Mouse (Mus musculus) adrenal gland, postnatal 25 days (tissue): ENCODE results near the gene D6Ertd527e. TPM values are rescaled to one million over a fixed set of nuclear protein-coding genes. Genes with fewer than 3 reads are reported as not detected.
"Not testable (repeated sequence)": the region's sequence is repeated elsewhere in the genome, so short reads cannot be mapped to it uniquely, and the experiment has no call there.

Source experiments
- DNase-seq: peaks from one replicate; pipeline ENCODE4 v3.0.0; 2021; ENCODE audit warnings: mixed read lengths
- long read RNA-seq: library from polyadenylated mRNA; stranded (forward); transcript quantifications from one replicate; pipeline ENCODE4 v2.0.0, GENCODE M21; 2021
- total RNA-seq: library from RNA; stranded (reverse); gene quantifications from 2 replicates; pipeline ENCODE4 v1.2.3, GENCODE M21; 2021

D6Ertd527e gene
- 0.15 TPM in 1 of 2 replicates, not detected in the other for total RNA-seq
- long read RNA-seq = 0 reads

- DNase-seq = no peak
Observed at GRCm38 (mm10) chr6:87104123-87104796, at the start of gene D6Ertd527e. D6Ertd527e (plus strand) TSS chr6:87104746.

DNA sequence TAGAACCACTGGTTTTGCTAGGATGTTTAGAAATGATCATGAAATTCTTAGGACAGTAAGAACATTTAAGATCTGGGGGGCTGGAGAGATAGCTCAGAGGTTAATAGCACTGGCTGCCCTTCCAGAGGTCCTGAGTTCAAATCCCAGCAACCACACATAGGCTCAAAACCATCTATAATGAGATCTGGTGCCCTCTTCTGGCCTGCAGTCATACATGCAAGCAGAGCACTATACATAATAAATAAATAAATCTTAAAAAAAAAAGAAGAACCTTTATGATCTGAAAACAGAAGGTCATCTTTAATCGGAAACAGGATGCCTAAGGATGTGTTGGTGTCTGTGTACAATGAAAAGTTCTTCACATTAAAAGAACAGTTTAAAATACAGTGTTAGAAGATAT, 44.8 kb upstream of the D6Ertd527e start:
- DNase-seq = no peak

DNA sequence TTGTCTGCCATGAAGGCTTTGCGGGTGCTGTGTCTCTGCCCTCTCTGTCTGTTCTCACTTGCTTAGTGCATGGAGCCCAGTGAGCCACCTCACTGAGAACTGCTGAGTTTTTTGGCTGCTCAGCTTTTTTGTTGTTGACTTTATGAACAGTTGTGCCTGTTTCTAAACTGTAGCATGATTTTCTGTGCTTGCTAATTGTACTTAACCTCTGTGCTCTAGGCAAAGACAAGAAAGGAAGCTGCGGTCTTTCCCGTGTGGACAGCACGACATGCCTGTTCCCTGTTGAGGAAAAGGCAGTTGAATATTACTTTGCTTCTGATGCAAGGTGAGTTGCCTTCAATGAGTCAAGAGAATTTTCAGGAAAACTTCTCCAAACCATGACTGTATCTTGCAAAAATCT, 41.0 kb upstream of the D6Ertd527e start:
- DNase-seq = no peak

DNA sequence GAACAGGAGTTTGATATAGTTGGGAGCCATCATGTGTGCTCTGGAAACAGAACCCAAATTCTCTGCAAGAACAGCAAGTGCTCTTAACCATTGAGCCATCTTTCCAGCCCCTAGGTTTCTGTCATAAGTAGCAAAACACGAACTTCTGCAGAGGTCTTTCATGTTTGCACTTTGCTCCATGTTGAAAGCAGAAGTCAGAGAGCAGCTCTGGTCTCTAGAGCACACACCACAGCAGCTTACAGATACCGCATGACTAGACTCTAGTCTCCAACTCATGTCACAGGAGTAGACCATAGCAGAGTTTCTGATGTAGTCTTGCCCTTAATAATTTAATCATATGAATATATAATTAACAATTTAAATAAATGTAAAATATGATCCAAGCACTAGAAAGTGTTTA, 36.3 kb upstream of the D6Ertd527e start:
- no peak for DNase-seq

GRCm38 (mm10) chr6:87069195-87069900, 35.2 kb upstream of the D6Ertd527e start:
- no peak for DNase-seq

DNA sequence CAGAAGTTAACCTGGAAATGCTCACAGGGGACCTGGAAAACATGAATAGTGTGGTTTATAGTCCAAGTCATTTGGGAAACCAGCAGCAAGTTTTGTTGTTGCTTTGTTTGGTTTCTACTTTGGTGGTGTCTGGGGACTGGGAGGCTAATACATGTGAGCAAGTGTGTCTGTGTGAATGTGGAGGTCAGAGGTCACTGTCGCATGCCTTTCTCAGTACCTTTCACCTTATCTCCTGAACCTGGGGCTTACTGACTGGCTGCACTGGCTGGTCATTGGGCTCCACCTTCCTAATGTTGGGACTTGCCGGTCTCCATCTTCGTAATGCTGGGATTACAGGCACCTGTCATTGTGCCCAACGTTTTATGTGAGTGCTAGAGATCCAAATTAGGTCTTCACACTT, 33.9 kb upstream of the D6Ertd527e start:
- no peak for DNase-seq

GRCm38 (mm10) chr6:87072759-87073158, 31.8 kb upstream of the D6Ertd527e start:
- no peak for DNase-seq

DNA sequence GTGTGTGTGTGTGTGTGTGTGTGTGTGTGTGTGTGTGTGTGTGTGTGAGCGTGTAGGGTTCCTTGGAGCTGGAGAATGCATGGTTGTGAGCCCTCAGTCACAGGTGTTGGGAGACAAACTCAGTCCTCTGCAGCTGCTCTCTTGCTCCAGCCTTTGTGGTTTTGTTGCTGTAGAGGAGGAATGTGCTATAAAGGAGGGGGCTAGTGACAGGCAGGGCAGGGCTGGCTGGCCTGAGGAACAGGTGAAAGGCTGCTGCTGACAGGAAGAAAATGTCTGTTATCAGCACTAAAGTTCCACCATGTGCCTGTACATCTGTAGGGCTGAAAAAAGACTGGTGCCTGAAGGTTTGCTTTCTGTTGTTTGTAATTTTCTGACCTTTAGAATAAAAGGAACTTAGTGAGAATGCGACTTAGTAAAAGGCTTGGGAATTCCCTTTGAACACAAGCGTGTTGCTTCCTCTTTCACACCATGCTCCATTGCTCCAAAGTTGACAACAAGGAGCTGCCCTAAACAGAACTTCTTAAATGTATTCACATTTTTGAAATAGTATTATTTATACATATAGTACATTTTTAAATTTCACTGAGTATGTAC, 29.4 kb upstream of the D6Ertd527e start:
- DNase-seq = no peak

DNA sequence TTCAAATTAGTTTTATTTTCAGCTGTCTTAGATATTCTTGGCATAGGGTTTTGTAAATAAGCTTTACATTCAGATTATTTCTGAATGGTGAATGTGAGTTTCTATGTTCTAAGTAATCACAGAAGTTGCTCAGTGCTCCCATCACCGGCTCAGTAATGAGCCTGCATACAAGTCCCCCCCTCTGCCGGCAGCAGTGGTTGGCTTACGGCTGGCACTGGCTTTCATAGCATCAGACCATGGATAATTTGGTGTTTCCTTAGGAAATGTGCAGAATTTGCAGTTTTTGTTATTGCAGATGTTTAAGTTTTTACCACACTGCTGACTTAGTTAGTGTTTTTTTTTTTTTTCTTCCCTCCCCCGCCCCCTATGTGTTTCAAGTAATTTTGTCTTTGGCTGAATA, 25.1 kb upstream of the D6Ertd527e start:
- DNase-seq = no peak

- DNase-seq = no peak
Observed at GRCm38 (mm10) chr6:87085026-87085425, 19.5 kb upstream of the D6Ertd527e start.

DNA sequence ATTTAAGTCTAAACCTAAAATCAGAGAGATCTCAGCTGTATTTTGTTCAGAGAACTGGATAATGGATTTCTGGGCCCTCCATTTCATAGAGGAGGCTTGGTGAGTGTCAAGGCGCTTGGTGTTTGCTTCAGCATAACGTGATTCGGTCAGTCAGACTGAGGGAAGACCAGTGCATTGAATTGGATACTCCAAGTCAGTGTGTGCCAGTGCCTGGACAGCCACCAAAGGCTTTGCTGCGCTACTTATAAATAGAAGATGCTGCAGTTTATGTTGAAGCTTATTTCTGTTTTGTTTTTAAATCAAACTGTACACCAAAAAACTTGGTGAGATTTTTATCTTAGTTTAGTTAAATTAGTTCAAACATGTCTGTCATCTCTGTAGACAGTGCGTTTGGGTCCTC, 16.2 kb upstream of the D6Ertd527e start:
- DNase-seq = no peak

DNA sequence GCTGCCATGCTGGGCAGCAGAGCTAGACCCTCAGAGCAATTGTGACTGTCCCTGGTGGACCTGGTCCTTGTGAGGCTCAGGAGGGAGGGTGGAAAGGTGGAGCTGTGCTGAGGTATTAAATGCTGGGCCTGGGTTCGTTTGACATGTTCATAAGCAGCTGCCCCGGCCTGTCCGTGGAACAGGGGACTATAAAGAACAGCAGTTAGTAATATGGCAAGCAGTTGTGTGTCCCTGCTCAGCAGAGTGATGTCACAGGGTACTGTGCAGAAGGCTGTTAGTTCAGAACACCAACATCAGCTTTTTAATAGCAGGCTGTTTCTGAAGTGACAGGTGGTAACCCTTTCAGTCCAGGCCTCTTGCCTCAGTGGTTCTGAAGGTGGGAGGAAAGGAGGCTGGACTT, 13.7 kb upstream of the D6Ertd527e start:
- DNase-seq = no peak

- DNase-seq = no peak
Observed at GRCm38 (mm10) chr6:87092476-87092875, 12.1 kb upstream of the D6Ertd527e start.

GRCm38 (mm10) chr6:87093631-87094030, 10.9 kb upstream of the D6Ertd527e start:
- not testable (repeated sequence) for DNase-seq

GRCm38 (mm10) chr6:87099261-87099660, 5.3 kb upstream of the D6Ertd527e start:
- DNase-seq = no peak

DNA sequence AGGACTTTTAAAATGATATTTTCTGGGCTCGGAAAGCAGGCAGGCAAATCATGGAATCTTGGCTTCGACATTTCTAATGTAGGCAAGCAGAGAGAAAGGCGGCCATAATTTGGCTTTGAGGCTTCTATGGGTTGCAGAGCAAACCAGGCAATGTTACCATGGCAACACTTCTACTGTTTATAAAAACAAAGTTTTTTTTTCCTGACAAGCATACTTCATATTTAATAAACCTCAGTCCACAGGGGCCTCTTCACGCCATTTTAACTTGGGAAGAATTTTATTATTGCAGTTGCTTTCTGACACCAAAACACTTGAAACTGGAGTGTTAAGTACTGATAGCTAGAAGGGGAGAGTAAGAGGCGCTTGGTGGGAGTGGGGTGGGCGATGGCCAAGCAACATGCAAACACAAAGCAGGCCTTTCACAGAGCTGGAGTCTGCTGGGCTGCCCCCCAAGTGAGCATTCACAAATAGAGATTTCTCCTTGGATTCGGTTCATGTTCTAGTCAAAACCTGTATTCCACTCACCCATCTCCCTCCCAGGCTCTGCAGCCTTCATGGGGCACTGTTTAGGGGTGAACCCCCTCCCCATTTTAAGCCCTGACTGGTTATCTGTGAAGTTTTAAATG, 4.8 kb upstream of the D6Ertd527e start:
- DNase-seq = no peak

DNA sequence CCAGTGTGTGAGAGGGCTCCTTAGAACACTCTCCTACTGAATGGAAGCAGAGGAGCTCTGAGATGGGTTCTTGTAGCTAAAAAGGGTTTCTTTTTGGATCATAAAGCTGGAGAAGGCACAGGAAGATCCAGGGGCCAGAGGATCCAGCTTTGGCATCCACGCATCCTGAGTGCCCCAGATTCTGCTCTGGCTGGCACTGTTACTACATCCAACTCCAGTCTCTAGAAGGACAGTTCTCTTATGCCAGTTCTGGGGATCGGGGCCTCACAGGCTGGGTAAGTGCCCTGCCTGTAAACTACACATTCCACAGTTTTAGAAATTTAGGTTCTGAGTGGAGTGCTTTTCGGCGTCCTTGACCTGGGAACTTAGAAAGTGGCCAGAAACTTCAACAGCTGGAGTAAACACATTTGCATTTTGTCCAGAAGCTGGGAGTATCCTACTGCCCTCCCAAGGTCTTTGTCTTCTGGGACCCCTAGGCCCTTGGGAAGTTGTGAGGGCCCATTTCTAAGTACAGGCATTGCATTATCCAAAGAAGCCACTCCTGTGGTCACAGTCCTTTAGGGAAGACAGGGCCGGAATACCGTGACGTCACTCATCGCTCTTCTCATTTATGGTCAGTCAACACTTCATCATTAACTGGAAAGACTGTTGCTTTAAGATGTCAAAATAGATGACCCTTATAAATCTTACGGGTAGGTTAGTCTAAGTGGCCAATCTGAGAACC, 4.1 kb upstream of the D6Ertd527e start:
- no peak for DNase-seq

GRCm38 (mm10) chr6:87101281-87101954, 3.1 kb upstream of the D6Ertd527e start:
- peak; percentile 91 for DNase-seq

DNA sequence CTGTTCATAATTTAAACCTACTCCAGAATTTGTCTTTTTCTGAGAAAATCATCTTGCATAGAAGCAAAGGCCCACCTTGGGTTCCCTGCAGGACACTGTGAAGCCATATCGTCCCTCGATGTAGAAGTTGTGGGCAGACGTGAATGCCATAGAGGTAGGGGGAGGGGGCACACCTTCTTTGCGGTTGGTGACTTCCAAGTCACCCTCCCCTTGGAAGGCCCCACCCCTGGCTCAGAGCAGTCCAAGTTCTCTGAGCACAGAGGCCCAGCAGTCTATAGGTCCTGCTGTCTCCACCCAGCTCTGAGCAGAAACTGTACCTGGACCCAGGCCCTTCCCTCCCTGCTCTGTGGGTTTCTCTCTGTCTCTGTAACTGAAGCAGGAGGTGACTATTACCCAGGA, 2.6 kb upstream of the D6Ertd527e start:
- no peak for DNase-seq

- peak; percentile 8 for DNase-seq
Observed at GRCm38 (mm10) chr6:87102421-87102911, 2.1 kb upstream of the D6Ertd527e start.

GRCm38 (mm10) chr6:87103314-87103713, 1.2 kb upstream of the D6Ertd527e start:
- no peak for DNase-seq

GRCm38 (mm10) chr6:87111493-87111892, 6.9 kb downstream of the D6Ertd527e start:
- no peak for DNase-seq
